Mouse (Mus musculus): Measurements from ENCODE around the gene Akap1.
"Not testable (repeated sequence)": the region's sequence is repeated elsewhere in the genome, so short reads cannot be mapped to it uniquely, and the experiment has no call there.

Gene Akap1

GRCm38 (mm10) chr11:88864458-88865197 is at the start of gene Akap1:
Akap1 (minus strand) TSS chr11:88864586.
- peak; percentile 89 for DNase-seq (ENCODE audit: low spot score)

DNA sequence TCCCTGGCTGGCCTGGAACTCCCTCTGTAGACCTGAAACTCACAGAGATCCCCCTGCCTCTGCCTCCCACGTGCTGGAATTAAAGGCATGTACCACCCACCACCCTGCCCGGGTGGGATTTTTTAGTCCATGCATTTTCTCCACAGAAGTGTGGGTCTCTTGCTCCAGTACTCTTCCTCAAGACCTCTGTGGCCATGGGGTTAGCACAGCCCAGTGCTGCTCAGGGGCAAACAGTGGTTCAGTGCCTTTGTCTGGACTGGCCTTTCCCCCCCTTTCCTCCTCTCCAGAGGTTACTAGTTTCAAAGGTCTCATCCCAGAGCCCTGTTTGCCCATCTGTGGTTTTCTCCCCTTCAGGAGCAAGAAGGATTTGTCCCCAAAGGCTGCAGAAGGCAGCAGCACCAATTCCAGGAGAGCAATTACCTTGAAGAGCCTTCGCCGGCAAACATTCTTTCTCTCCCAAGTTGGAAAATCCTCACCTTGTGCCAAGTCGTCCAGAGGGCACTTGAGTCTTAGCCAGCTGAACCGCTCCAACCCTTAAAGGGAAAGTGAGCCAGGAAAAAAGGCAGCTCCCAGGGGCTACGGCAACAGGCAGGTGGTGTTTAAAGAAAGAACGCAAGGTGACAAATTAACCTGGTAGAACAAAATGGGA is 45.1 kb upstream of the Akap1 start:
- no peak for DNase-seq (ENCODE audit: low spot score)

DNA sequence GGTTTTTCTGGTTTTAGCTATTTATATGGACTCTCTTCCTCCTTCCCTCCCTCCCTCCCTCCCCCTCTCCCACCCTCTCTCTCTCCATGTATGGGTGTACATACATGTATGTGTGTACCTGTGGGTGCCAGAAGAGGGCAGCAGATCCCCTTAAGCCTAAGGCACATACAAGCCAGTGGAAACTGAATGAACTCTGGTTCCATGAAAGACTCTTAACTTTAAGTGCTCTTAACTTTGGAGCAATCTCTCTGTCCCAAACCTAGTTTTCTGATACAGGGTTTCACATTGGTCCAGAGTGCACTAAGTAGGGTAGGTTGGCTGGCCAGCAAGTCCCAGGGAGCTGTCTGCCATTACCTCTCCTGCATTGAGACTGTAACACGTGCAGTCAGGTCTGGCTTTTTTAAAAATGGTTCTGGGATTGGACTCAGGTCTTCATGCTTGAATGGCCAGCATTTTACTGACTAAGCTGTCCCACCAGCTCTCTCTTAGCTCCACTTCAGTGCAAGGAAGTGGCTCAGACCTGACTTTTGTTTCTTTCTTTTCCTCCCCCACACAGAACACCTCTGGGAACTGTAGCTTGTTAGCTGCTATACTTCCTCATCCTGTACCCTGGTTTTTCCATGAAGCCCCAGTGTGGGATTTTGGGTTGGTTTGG is 44.3 kb upstream of the Akap1 start:
- no peak for DNase-seq (ENCODE audit: low spot score)

DNA sequence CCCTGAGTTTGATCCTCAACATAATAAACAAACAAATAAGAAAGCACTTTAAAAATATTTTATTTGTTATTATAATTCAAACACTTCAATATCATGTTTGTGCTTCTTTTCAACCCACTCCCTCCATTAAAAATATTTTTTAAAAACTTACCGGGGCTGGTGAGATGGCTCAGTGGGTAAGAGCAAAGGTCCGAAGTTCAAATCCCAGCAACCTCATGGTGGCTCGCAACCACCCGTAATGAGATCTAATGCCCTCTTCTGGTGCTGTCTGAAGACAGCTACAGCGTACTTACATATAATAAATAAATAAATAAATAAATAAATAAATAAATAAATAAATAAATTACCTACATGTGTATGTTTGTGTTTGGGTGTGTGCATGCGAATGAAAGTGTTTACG is 43.5 kb upstream of the Akap1 start:
- DNase-seq (ENCODE audit: low spot score), result no peak

GRCm38 (mm10) chr11:88905621-88906020 is 41.2 kb upstream of the Akap1 start:
- DNase-seq (ENCODE audit: low spot score), result no peak

GRCm38 (mm10) chr11:88904080-88904479 is 39.7 kb upstream of the Akap1 start:
- no peak for DNase-seq (ENCODE audit: low spot score)

GRCm38 (mm10) chr11:88902762-88903161 is 38.4 kb upstream of the Akap1 start:
- no peak for DNase-seq (ENCODE audit: low spot score)

GRCm38 (mm10) chr11:88901341-88901802 is 37.0 kb upstream of the Akap1 start:
- no peak for DNase-seq (ENCODE audit: low spot score)

DNA sequence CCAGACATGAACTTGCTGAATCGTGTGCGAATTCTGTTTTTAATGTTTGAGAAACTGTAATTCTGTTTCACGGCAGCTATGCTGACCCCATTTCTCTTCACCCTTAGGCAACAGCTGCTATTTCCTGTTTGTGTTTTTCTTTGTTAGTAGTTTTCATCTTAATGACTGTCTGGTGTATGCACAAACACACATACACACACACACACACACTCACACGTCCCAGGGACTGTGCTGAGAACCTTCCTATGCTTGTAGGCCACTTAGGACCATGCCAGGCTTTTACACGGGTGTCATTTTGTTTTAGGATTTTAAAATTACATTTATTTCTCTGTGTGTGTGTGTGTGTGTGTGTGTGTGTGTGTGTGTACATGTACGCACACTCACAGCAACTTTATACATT is 35.2 kb upstream of the Akap1 start:
- no peak for DNase-seq (ENCODE audit: low spot score)

DNA sequence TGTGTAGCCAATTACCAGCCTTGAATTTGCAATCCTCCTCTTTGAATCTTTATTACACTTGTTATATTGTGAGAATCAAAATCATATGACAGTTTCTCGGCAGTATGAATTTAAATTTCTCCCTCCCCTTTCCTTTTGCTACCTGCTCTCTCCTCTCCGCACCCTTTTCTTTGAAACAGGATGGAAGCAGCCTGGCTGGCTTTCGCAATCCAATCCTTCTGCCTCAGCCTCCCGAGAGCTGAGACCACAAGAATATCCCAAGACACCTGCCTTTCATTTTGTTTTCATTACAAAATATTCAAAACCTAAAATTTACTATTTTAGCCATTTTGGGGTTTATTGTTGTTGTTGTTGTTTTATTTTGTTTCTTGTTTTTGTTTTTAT is 34.0 kb upstream of the Akap1 start:
- DNase-seq (ENCODE audit: low spot score), result no peak

GRCm38 (mm10) chr11:88897624-88898379 is 33.4 kb upstream of the Akap1 start:
- DNase-seq (ENCODE audit: low spot score), result no peak

GRCm38 (mm10) chr11:88895800-88896232 is 31.4 kb upstream of the Akap1 start:
- peak; percentile 37 for DNase-seq (ENCODE audit: low spot score)

DNA sequence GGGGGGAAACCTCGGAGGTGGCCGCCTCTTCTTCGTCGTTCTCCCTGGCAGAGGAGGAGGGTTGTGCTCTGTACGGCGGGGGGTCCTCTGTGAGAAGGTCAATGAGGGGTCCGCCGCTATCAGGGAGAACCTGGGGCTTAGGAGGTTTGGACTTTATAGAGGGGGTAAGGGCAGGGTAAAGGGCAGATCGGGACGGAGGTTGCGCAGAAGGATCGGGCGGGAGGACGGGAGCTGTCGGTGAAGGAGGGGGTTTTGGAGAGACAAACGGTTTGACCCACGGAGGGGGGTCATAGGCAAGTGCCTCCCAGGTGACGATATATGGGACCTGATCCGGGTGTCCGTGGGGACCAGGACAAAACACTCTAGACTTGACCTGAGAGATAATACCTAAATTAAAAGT is 30.8 kb upstream of the Akap1 start:
- not testable (repeated sequence) for DNase-seq (ENCODE audit: low spot score)

- DNase-seq (ENCODE audit: low spot score), result not testable (repeated sequence)
Observed at GRCm38 (mm10) chr11:88894279-88894678, 29.9 kb upstream of the Akap1 start.

DNA sequence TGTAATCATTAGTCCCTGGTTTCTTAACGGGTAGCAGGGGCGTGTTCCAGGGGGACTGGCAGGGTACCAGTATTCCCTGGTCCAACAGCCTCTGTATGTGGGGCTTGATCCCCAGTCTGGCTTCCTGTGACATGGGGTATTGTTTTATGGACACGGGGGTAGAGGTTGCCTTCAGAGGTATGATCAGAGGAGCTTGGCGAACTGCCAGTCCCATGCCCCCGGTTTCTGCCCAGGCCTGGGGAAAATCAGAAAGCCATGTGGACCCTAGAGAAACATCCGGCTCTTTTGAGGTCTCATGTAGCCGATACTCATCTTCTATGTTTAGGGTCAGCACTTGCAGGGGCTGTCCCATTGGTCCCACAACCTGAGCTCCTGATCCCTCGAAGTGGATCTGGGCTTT is 29.1 kb upstream of the Akap1 start:
- not testable (repeated sequence) for DNase-seq (ENCODE audit: low spot score)

DNA sequence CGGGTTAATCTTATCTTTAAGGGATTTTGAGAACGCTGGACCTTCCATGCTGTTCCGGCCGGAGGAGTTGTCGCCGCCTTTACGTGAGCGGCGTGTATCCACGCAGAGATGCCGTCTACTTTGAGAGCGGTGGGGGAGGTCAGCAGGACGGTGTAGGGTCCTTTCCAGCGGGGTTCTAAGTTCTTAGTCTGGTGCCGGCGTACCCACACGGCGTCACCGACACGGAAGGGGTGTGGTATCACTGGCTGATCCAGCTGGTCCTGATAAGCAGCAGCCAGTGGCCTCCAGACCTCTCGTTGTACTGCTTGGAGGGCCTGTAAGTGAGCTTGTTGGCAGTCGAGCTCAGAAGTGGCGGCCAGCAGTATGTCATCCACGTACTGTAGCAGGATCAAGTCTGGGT is 28.4 kb upstream of the Akap1 start:
- not testable (repeated sequence) for DNase-seq (ENCODE audit: low spot score)

- DNase-seq (ENCODE audit: low spot score), result peak; percentile 24
Observed at GRCm38 (mm10) chr11:88891921-88892561, 27.7 kb upstream of the Akap1 start.

- not testable (repeated sequence) for DNase-seq (ENCODE audit: low spot score)
Observed at GRCm38 (mm10) chr11:88891446-88891845, 27.1 kb upstream of the Akap1 start.

- DNase-seq (ENCODE audit: low spot score), result not testable (repeated sequence)
Observed at GRCm38 (mm10) chr11:88890904-88891303, 26.5 kb upstream of the Akap1 start.

- DNase-seq (ENCODE audit: low spot score), result no peak
Observed at GRCm38 (mm10) chr11:88888996-88889395, 24.6 kb upstream of the Akap1 start.

GRCm38 (mm10) chr11:88884376-88885065 is 20.1 kb upstream of the Akap1 start:
- no peak for DNase-seq (ENCODE audit: low spot score)
